Mouse (Mus musculus) hindbrain, embryonic 16.5 days (tissue): ENCODE results near the gene Prss22. TPM values are rescaled to one million over a fixed set of nuclear protein-coding genes. Genes with fewer than 3 reads are reported as not detected.

Experiments used
- ATAC-seq: fragments of 200-750 bp; cut with Nextera tagmentation; 2 replicates; pipeline ENCODE4 v1.8.0; 2017; ENCODE audit warnings: moderate TSS enrichment, moderate library complexity
- H3K27ac ChIP-seq: fragments of 300-500 bp; sonication (generic); 2 replicates; pipeline ENCODE4 v1.5.1; 2014; ENCODE audit warnings: low read depth, mild to moderate bottlenecking, control low read depth, low read length, moderate library complexity
- H3K27me3 ChIP-seq: fragments of 300-500 bp; sonication (generic); replicated peaks from 2 replicates; pipeline ENCODE4 v1.6.1; 2014; ENCODE audit warnings: low read length; ENCODE audit not compliant: control insufficient read depth, insufficient read depth
- H3K36me3 ChIP-seq: fragments of 300-500 bp; sonication (generic); 2 replicates; pipeline ENCODE4 v1.6.1; 2014; ENCODE audit warnings: mild to moderate bottlenecking, low read length, moderate library complexity, mixed read lengths; ENCODE audit not compliant: control insufficient read depth, insufficient read depth
- H3K4me1 ChIP-seq: fragments of 300-500 bp; sonication (generic); 2 replicates; pipeline ENCODE4 v1.6.1; 2014; ENCODE audit warnings: low read depth, low read length; ENCODE audit not compliant: control insufficient read depth, insufficient read depth
- H3K4me2 ChIP-seq: fragments of 300-500 bp; sonication (generic); 2 replicates; pipeline ENCODE4 v1.6.1; 2014; ENCODE audit warnings: mild to moderate bottlenecking, low read length, control low read depth, moderate library complexity
- H3K4me3 ChIP-seq: fragments of 300-500 bp; sonication (generic); 2 replicates; pipeline ENCODE4 v1.5.1; 2014; ENCODE audit warnings: mild to moderate bottlenecking, low read length, control low read depth, moderate library complexity
- H3K9ac ChIP-seq: fragments of 300-500 bp; sonication (generic); 2 replicates; pipeline ENCODE4 v1.6.1; 2014; ENCODE audit warnings: low read depth, mild to moderate bottlenecking, control low read depth, low read length, moderate library complexity
- H3K9me3 ChIP-seq: fragments of 300-500 bp; sonication (generic); 2 replicates; pipeline ENCODE4 v1.6.1; 2014; ENCODE audit warnings: mild to moderate bottlenecking, low read length, moderate library complexity; ENCODE audit not compliant: control insufficient read depth
- WGBS: fragments of 180-500 bp; shearing (Covaris S2); extraction: QIAGEN DNeasy Blood & Tissue Kit; methylation state at CpG from one replicate; pipeline ENCODE4 v1.1.7; 2014; 5-methylcytosine and 5-hydroxymethylcytosine counted together
- polyA plus RNA-seq: library from polyadenylated mRNA; unstranded; fragments of >200 nt; fragmentation: Nextera tagmentation; extraction: Ambion mirVana; gene quantifications from 2 replicates; pipeline ENCODE4 v1.2.1, GENCODE M21; 2015

Prss22 gene
- not detected in 2 replicates for polyA plus RNA-seq

- Histone ChIP-seq H3K4me3 (no peak within 1 kb of the TSS), H3K4me1 (peaks cover 7% of the 10 kb centered on the region), H3K9ac (no peak within 1 kb of the TSS), H3K36me3 (no peaks in the 10 kb centered on the region), H3K9me3 (no peaks in the 10 kb centered on the region), H3K27ac (no peak within 1 kb of the TSS), H3K4me2 (no peak within 1 kb of the TSS), H3K27me3 (no peaks in the 10 kb centered on the region)
- no peak for ATAC-seq
- WGBS = 82% methylated on average over 2 of the region's 2 CpGs
Observed at GRCm38 (mm10) chr17:23997901-23998300, at the start of gene Prss22. Gene Prss22, minus strand, starts transcription at chr17:23998100.

GRCm38 (mm10) chr17:24046026-24046425, 48.1 kb upstream of the Prss22 start:
- 47% methylated on average over 5 of the region's 5 CpGs for WGBS

DNA sequence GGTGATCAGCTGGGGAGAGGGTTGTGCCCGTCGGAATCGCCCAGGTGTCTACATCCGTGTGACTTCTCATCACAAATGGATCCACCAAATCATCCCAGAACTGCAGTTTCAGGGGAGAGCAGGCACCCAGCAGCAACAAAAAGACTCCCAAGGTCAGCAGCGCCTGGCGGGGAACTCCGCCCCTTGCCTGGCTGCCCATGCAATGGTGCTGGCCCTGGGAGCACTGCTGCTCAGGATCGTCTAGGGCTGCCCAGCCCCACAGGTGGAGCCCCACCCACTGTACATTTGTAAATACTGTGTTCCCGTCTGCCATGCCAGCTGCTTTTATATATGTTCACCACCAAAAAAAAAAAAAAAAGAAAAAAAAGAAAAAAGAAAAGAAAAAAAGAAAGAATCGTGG, 47.7 kb upstream of the Prss22 start:
- H3K27ac ChIP-seq = no peak overlapping the region
- H3K9ac ChIP-seq = no peak overlapping the region
- 77% methylated on average over 10 of the region's 10 CpGs for WGBS
- no peaks in the 10 kb centered on the region for H3K4me1 ChIP-seq
- peaks cover 19% of the 10 kb centered on the region for H3K36me3 ChIP-seq
- H3K4me2 ChIP-seq = no peak overlapping the region
- no peak overlapping the region for H3K4me3 ChIP-seq
- H3K27me3 ChIP-seq = no peaks in the 10 kb centered on the region
- no peaks in the 10 kb centered on the region for H3K9me3 ChIP-seq
- ATAC-seq = no peak

More at GRCm38 (mm10) chr17:24046026-24046425, 48.1 kb upstream of the Prss22 start:
- Histone ChIP-seq H3K4me1 (no peaks in the 10 kb centered on the region), H3K9me3 (no peaks in the 10 kb centered on the region), H3K4me2 (no peak overlapping the region), H3K27me3 (no peaks in the 10 kb centered on the region), H3K9ac (no peak overlapping the region), H3K27ac (no peak overlapping the region), H3K36me3 (peaks cover 21% of the 10 kb centered on the region), H3K4me3 (no peak overlapping the region)
- no peak for ATAC-seq

DNA sequence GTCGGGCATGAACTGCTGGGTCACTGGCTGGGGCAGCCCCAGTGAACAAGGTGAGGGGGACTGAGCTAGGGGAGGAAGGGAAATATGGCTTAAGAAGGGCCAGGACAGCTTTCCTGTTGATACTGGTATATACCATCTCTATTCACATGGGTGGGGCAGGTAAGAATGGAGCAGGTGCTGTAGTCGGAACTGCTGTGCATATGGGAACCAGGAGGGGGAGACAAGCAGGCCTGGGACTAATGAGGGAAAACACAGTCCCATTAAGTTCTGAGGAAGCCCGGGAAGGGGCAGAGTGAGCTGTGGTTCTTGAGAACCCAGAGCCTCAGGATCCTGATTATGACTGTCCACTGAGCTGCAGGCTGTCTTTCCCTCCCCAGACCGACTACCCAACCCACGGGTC, 46.6 kb upstream of the Prss22 start:
- H3K9me3 ChIP-seq = no peaks in the 10 kb centered on the region
- no peak overlapping the region for H3K4me2 ChIP-seq
- peaks cover 19% of the 10 kb centered on the region for H3K36me3 ChIP-seq
- no peaks in the 10 kb centered on the region for H3K27me3 ChIP-seq
- no peak overlapping the region for H3K27ac ChIP-seq
- H3K9ac ChIP-seq = no peak overlapping the region
- no peak for ATAC-seq
- 64% methylated on average over 5 of the region's 5 CpGs for WGBS
- H3K4me1 ChIP-seq = no peaks in the 10 kb centered on the region
- no peak overlapping the region for H3K4me3 ChIP-seq

DNA sequence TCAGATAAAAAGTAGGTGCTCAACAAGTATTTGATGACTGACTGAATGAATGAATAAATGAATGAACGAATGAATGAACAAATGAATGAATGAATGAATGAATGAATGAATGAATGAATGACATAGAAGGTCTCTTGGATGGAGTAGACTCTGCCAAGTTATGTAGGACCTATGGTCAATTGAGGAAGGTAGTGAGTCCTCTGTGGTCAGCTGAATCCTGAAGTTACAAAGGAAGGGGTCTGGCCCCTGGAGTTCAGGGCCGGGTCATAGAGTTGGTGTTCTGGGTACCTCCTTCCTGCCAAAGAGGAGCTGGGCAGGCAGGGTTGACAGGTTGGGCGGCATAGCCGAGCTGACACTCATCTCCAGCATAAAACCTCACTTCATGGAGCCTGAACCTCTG, 39.9 kb upstream of the Prss22 start, which contains the start of gene Prss27:
TSS of gene Prss27 (plus strand) at position 301 of the 400 bp plus-strand sequence.
- H3K9ac ChIP-seq = no peak within 1 kb of the TSS
- H3K4me2 ChIP-seq = no peak within 1 kb of the TSS
- no peaks in the 10 kb centered on the region for H3K9me3 ChIP-seq
- WGBS = 77% methylated on average over 4 of the region's 4 CpGs
- ATAC-seq = no peak
- no peaks in the 10 kb centered on the region for H3K36me3 ChIP-seq
- H3K4me1 ChIP-seq = no peaks in the 10 kb centered on the region
- no peak within 1 kb of the TSS for H3K4me3 ChIP-seq
- no peak within 1 kb of the TSS for H3K27ac ChIP-seq
- H3K27me3 ChIP-seq = no peaks in the 10 kb centered on the region

DNA sequence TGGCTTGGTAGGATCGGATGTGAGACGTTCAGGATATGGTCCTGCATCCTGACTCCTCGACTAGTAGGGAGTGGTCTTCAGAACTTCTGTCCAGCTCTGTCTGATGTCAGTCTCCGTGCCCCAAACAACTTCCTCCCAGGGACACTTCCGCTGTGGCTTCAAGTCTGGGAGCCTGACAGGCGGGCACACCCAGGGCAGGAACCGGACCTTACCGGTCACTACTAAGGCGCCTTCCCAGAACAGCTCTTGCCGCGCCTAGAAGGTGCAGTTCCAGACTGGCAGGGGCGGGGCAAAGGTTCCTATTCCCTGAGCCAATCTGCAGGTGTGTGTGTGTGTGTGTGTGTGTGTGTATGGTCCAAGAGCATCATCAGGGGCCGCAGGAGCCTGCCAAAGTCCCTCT, 39.5 kb upstream of the Prss22 start:
- Histone ChIP-seq H3K27ac (no peak overlapping the region), H3K4me3 (no peak overlapping the region), H3K4me2 (no peak overlapping the region), H3K27me3 (no peaks in the 10 kb centered on the region), H3K9ac (no peak overlapping the region), H3K4me1 (no peaks in the 10 kb centered on the region), H3K36me3 (no peaks in the 10 kb centered on the region), H3K9me3 (no peaks in the 10 kb centered on the region)
- no peak for ATAC-seq
- WGBS = 84% methylated on average over 13 of the region's 13 CpGs

DNA sequence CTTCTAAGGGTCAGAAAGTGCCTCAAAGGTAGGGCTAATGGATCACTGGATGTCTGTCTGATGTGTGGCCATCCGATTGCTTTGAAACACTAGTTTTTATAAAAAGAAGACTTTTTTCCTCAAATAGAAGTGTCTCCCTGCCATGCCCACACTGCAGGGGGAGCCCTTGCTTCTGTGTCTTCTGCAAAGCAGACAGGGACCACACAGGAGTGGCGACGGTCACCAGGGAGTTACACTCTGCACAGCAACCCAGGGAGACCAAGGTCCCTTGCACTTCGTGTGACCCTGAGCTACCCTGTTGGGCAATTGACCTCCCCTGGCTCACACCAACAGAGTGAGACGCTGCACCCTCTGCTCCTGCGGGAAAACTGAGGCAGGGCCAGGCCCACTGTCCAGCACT, 39.1 kb upstream of the Prss22 start:
- H3K4me2 ChIP-seq = no peak overlapping the region
- H3K4me3 ChIP-seq = no peak overlapping the region
- H3K27me3 ChIP-seq = no peaks in the 10 kb centered on the region
- 71% methylated on average over 6 of the region's 6 CpGs for WGBS
- no peak for ATAC-seq
- no peak overlapping the region for H3K27ac ChIP-seq
- H3K36me3 ChIP-seq = no peaks in the 10 kb centered on the region
- H3K9ac ChIP-seq = no peak overlapping the region
- H3K9me3 ChIP-seq = no peaks in the 10 kb centered on the region
- no peaks in the 10 kb centered on the region for H3K4me1 ChIP-seq

GRCm38 (mm10) chr17:24035087-24035486, 37.2 kb upstream of the Prss22 start:
- Histone ChIP-seq H3K27me3 (no peaks in the 10 kb centered on the region), H3K9me3 (no peaks in the 10 kb centered on the region), H3K4me1 (no peaks in the 10 kb centered on the region), H3K4me3 (no peak overlapping the region), H3K9ac (no peak overlapping the region), H3K4me2 (no peak overlapping the region), H3K36me3 (no peaks in the 10 kb centered on the region), H3K27ac (no peak overlapping the region)
- 91% methylated on average over 7 of the region's 7 CpGs for WGBS
- no peak for ATAC-seq

- 89% methylated on average over 22 of the region's 22 CpGs for WGBS
- ATAC-seq = no peak
- H3K4me2 ChIP-seq = no peak overlapping the region
Observed at GRCm38 (mm10) chr17:24030551-24030950, 32.7 kb upstream of the Prss22 start.

DNA sequence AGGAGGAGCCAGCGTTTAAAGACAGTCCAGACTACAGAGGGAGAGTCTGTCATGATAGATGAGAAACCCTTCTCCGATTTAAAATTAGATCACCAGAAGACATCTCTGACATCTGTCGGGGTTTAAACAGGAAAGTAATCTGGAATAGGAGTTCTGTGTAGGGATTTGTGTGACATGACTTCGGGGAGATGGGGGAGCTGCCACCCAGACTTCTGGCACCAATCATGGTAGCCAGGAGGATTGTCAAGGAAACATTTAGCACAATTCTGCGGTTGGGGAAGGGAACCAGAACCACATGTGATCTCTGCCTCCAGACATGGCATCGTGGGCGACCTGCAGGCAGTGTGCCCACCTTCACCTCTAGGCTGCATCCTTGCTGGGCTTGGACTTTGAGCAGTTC, 31.6 kb upstream of the Prss22 start:
- Histone ChIP-seq H3K4me3 (no peak overlapping the region), H3K27ac (no peak overlapping the region), H3K9ac (no peak overlapping the region), H3K9me3 (no peaks in the 10 kb centered on the region), H3K4me2 (no peak overlapping the region), H3K4me1 (no peaks in the 10 kb centered on the region), H3K27me3 (no peaks in the 10 kb centered on the region), H3K36me3 (no peaks in the 10 kb centered on the region)
- 85% methylated on average over 7 of the region's 7 CpGs for WGBS
- no peak for ATAC-seq

More at GRCm38 (mm10) chr17:24030551-24030950, 32.7 kb upstream of the Prss22 start:
- Histone ChIP-seq H3K9me3 (no peaks in the 10 kb centered on the region), H3K27ac (no peak overlapping the region), H3K36me3 (no peaks in the 10 kb centered on the region), H3K4me1 (no peaks in the 10 kb centered on the region), H3K27me3 (no peaks in the 10 kb centered on the region), H3K4me3 (no peak overlapping the region), H3K9ac (no peak overlapping the region)
